18 mouse cellular contexts compared by ENCODE assay signal in the genomic region with DNA sequence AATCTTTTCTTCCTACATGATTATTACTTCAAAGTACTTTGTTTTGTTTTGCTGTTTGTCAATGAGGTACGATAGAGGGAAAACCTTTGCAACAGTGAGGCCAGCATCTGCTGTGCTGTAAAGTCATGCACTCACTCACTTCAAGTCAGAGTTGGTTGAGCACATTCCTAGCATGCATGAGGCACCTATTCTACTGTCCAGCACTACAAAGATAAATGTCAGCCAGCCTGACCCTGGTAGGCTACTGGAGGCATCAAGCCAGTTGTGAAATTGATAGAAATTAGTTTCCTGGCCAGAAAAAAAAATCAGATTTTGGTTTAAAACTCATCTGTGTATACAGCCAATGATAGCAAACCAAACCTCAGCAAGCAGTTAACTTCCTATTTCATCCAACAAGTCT.
"Had no signal": no experiment of that assay in that cellular context is flagged by ENCODE, and none has a peak within 500 bp of the region (broad histone marks: within the 10 kb centered on the region; RNA-seq: fewer than 3 reads in every experiment).

No protein-coding gene starts in this region.

- H3K4me1 ChIP-seq: midbrain, embryonic 12.5 days; neural tube, embryonic 13.5 days; neural tube, embryonic 15.5 days had no signal

- H3K4me2 ChIP-seq: lung, embryonic 14.5 days; midbrain, embryonic 12.5 days; neural tube, embryonic 13.5 days; neural tube, embryonic 15.5 days had no signal

- H3K4me3 ChIP-seq: midbrain, embryonic 12.5 days; myocyte; neural tube, embryonic 13.5 days; neural tube, embryonic 15.5 days had no signal

- H3K36me3 ChIP-seq: neural tube, embryonic 13.5 days; neural tube, embryonic 15.5 days had no signal

- ATAC-seq: midbrain, embryonic 16.5 days had no signal

- H3K9ac ChIP-seq: lung, embryonic 14.5 days; midbrain, embryonic 12.5 days; neural tube, embryonic 13.5 days; neural tube, embryonic 15.5 days had no signal

- DNase-seq: lung, adult 18-20 months; lung, embryonic 14.5 days; lung, postnatal 10 days; lung, postnatal 4 days; midbrain, embryonic 14.5 days; retina, postnatal 1 day; right cerebral cortex, adult 18-20 months; right cerebral cortex, postnatal 25 days; right cerebral cortex, postnatal 4 days; spleen, adult 18-20 months; thymus, adult 18-20 months; thymus, postnatal 14 days; thymus, postnatal 4 days had no signal

- H3K27me3 ChIP-seq: midbrain, embryonic 12.5 days; neural tube, embryonic 13.5 days; neural tube, embryonic 15.5 days had no signal

- H3K27ac ChIP-seq: midbrain, embryonic 12.5 days; neural tube, embryonic 13.5 days; neural tube, embryonic 15.5 days had no signal

- H3K9me3 ChIP-seq: midbrain, embryonic 12.5 days; neural tube, embryonic 13.5 days; neural tube, embryonic 15.5 days had no signal
